ENCODE assay signal across 31 mouse cellular contexts in the genomic region with DNA sequence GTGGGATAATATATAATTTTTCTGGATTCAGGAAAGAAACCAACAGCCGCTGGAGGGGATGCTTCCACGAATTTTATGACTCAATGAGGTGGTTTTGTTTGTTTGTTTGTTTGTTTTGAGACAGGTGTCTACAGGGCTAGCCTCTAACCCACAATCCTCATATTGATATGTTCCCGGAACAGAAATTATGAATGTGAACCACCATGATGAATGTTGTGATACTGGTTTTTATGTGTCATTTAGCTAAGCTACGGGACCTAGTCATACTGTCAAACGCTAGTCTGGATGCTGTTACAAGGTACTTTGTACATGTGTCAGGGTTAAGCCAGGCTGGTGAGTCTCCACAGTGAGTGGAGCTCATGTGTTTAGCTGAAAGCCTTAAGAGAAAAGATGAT.
"Had no signal": no experiment of that assay in that cellular context is flagged by ENCODE, and none has a peak within 500 bp of the region (broad histone marks: within the 10 kb centered on the region; RNA-seq: fewer than 3 reads in every experiment).

No protein-coding gene starts in this region.

- H3K36me3 ChIP-seq: limb, embryonic 10.5 days; limb, embryonic 12.5 days; limb, embryonic 13.5 days; limb, embryonic 15.5 days; liver, embryonic 12.5 days; liver, embryonic 13.5 days; liver, embryonic 15.5 days; lung, embryonic 15.5 days; midbrain, embryonic 10.5 days; midbrain, embryonic 12.5 days; midbrain, embryonic 13.5 days; midbrain, embryonic 15.5 days had no signal

- H3K4me3 ChIP-seq: limb, embryonic 10.5 days; limb, embryonic 12.5 days; limb, embryonic 13.5 days; limb, embryonic 15.5 days; liver, embryonic 12.5 days; liver, embryonic 13.5 days; liver, embryonic 15.5 days; lung, embryonic 15.5 days; megakaryocyte, embryonic 14.5 days; midbrain, embryonic 10.5 days; midbrain, embryonic 12.5 days; midbrain, embryonic 13.5 days; midbrain, embryonic 15.5 days; myocyte had no signal

- H3K9ac ChIP-seq: limb, embryonic 12.5 days; limb, embryonic 13.5 days; limb, embryonic 15.5 days; liver, embryonic 12.5 days; liver, embryonic 13.5 days; liver, embryonic 14.5 days; liver, embryonic 15.5 days; liver, postnatal 0 days; lung, embryonic 14.5 days; lung, embryonic 15.5 days; midbrain, embryonic 12.5 days; midbrain, embryonic 13.5 days; midbrain, embryonic 15.5 days had no signal

- H3K4me2 ChIP-seq: limb, embryonic 12.5 days; limb, embryonic 13.5 days; limb, embryonic 15.5 days; liver, embryonic 11.5 days; liver, embryonic 12.5 days; liver, embryonic 13.5 days; liver, embryonic 15.5 days; lung, embryonic 14.5 days; lung, embryonic 15.5 days; midbrain, embryonic 11.5 days; midbrain, embryonic 12.5 days; midbrain, embryonic 13.5 days; midbrain, embryonic 15.5 days had no signal

- H3K9me3 ChIP-seq: limb, embryonic 10.5 days; limb, embryonic 12.5 days; limb, embryonic 13.5 days; limb, embryonic 15.5 days; liver, embryonic 12.5 days; liver, embryonic 13.5 days; liver, embryonic 15.5 days; lung, embryonic 15.5 days; midbrain, embryonic 10.5 days; midbrain, embryonic 12.5 days; midbrain, embryonic 13.5 days; midbrain, embryonic 15.5 days had no signal

- DNase-seq: left cerebral cortex, postnatal 4 days; liver; liver, embryonic 13.5 days; liver, postnatal 0 days; lung, adult 18-20 months; lung, adult 2 months; lung, embryonic 14.5 days; lung, postnatal 10 days; lung, postnatal 14 days; lung, postnatal 36 days; lung, postnatal 4 days; midbrain, embryonic 14.5 days had no signal

- H3K27me3 ChIP-seq: limb, embryonic 12.5 days; limb, embryonic 13.5 days; limb, embryonic 15.5 days; liver, embryonic 12.5 days; liver, embryonic 13.5 days; liver, embryonic 15.5 days; lung, embryonic 15.5 days; midbrain, embryonic 15.5 days had no signal

- ATAC-seq: liver, embryonic 12.5 days; liver, postnatal 0 days; lung, postnatal 0 days; midbrain, embryonic 13.5 days; midbrain, embryonic 15.5 days; midbrain, embryonic 16.5 days had no signal

- H3K27ac ChIP-seq: limb, embryonic 10.5 days; limb, embryonic 12.5 days; limb, embryonic 13.5 days; limb, embryonic 15.5 days; liver, embryonic 12.5 days; liver, embryonic 13.5 days; liver, embryonic 14.5 days; liver, embryonic 15.5 days; lung, embryonic 15.5 days; macrophage; midbrain, embryonic 10.5 days; midbrain, embryonic 12.5 days; midbrain, embryonic 13.5 days; midbrain, embryonic 15.5 days had no signal

- H3K4me1 ChIP-seq: limb, embryonic 13.5 days; limb, embryonic 15.5 days; liver, embryonic 12.5 days; liver, embryonic 13.5 days; liver, embryonic 15.5 days; lung, embryonic 15.5 days; megakaryocyte, embryonic 14.5 days had no signal
